Mouse (Mus musculus) right cerebral cortex, postnatal 4 days (tissue): Measurements from ENCODE around the gene Exoc3l.

ENCODE experiments used
- DNase-seq: peaks from one replicate; pipeline ENCODE4 v3.0.0-alpha.2; 2022

Exoc3l gene

GRCm38 (mm10) chr8:105266775-105267174, 29.1 kb downstream of the Exoc3l start:
- no peak for DNase-seq

GRCm38 (mm10) chr8:105265128-105265527, 30.8 kb downstream of the Exoc3l start:
- DNase-seq = no peak

- DNase-seq = no peak
These were observed 31.6 kb downstream of the Exoc3l start, which contains the start of the genes Tradd and Fbxl8 for GRCm38 (mm10) chr8:105264024-105264982. Tradd (minus strand) TSS chr8:105264609. Fbxl8 (plus strand) TSS chr8:105264648.

GRCm38 (mm10) chr8:105263244-105263912, 32.5 kb downstream of the Exoc3l start:
- no peak for DNase-seq

- DNase-seq = no peak
These were observed 34.4 kb downstream of the Exoc3l start for GRCm38 (mm10) chr8:105261326-105261980.

GRCm38 (mm10) chr8:105260371-105261099, 35.4 kb downstream of the Exoc3l start:
- DNase-seq = no peak

- DNase-seq = peak; percentile 83
These were observed 36.1 kb downstream of the Exoc3l start for GRCm38 (mm10) chr8:105259721-105260320.

GRCm38 (mm10) chr8:105258911-105259720, 36.8 kb downstream of the Exoc3l start:
- no peak for DNase-seq

- no peak for DNase-seq
These were observed 38.4 kb downstream of the Exoc3l start for GRCm38 (mm10) chr8:105257318-105258114.

GRCm38 (mm10) chr8:105254966-105255350, 40.9 kb downstream of the Exoc3l start, which contains the start of gene B3gnt9:
B3gnt9 (minus strand) TSS chr8:105255153.
- DNase-seq = no peak

GRCm38 (mm10) chr8:105254152-105254965, 41.5 kb downstream of the Exoc3l start:
- peak; percentile 97 for DNase-seq

- peak; percentile 31 for DNase-seq
These were observed 42.1 kb downstream of the Exoc3l start for GRCm38 (mm10) chr8:105253766-105254151.

GRCm38 (mm10) chr8:105252680-105253537, 43.0 kb downstream of the Exoc3l start:
- DNase-seq = no peak

- DNase-seq = no peak
These were observed 43.9 kb downstream of the Exoc3l start for GRCm38 (mm10) chr8:105251954-105252353.

GRCm38 (mm10) chr8:105241016-105241415, 54.9 kb downstream of the Exoc3l start:
- DNase-seq = no peak
